Mouse (Mus musculus): ENCODE measurements at regions not wholly inside any gene's neighbourhood (a gene's known extent, or its start where the extent isn't known, plus 50 kb on each side); places are given as distances from the start of the nearest gene placed in this dataset.

- Histone ChIP-seq H3K4me3 (ENCODE audit: low read depth, low read length) (no peak overlapping the region), H3K27ac (ENCODE audit: low read depth, low read length) (no peak overlapping the region), H3K4me1 (ENCODE audit: control insufficient read depth, insufficient read depth, low read length) (peaks cover 3% of the 10 kb centered on the region; the same call in 1 of the 2 replicates), H3K9ac (ENCODE audit: low read depth, low read length) (no peak overlapping the region), H3K27me3 (ENCODE audit: control insufficient read depth, insufficient read depth, low read length) (no peaks in the 10 kb centered on the region), H3K9me3 (replicated peaks; ENCODE audit: control insufficient read depth, low read length) (no peaks in the 10 kb centered on the region), H3K4me2 (no peak overlapping the region), H3K36me3 (ENCODE audit: control insufficient read depth, insufficient read depth, low read length) (no peaks in the 10 kb centered on the region)
- no peak for ATAC-seq (replicated peaks; ENCODE audit: insufficient number of reproducible peaks, low FRiP score, low TSS enrichment)
- WGBS (ENCODE audit: insufficient replicate concordance), result 66% methylated on average over 2 of the region's 2 CpGs
Measured at GRCm38 (mm10) chr12:99113781-99114180, 193.4 kb downstream of the Ttc8 start.

- Histone ChIP-seq H3K4me1 (ENCODE audit: control insufficient read depth, insufficient read depth, low read length) (peaks cover 3% of the 10 kb centered on the region; the same call in 1 of the 2 replicates), H3K27me3 (ENCODE audit: control insufficient read depth, insufficient read depth, low read length) (no peaks in the 10 kb centered on the region), H3K27ac (ENCODE audit: low read depth, low read length) (no peak overlapping the region), H3K9me3 (replicated peaks; ENCODE audit: control insufficient read depth, low read length) (no peaks in the 10 kb centered on the region), H3K4me2 (no peak overlapping the region), H3K9ac (ENCODE audit: low read depth, low read length) (no peak overlapping the region), H3K36me3 (ENCODE audit: control insufficient read depth, insufficient read depth, low read length) (no peaks in the 10 kb centered on the region), H3K4me3 (ENCODE audit: low read depth, low read length) (no peak overlapping the region)
- 44% methylated on average over 7 of the region's 7 CpGs for WGBS (ENCODE audit: insufficient replicate concordance)
- no peak for ATAC-seq (replicated peaks; ENCODE audit: insufficient number of reproducible peaks, low FRiP score, low TSS enrichment)
Measured at GRCm38 (mm10) chr12:99116491-99116890, 196.1 kb downstream of the Ttc8 start.

- WGBS (ENCODE audit: insufficient replicate concordance), result 83% methylated on average over 12 of the region's 12 CpGs
- Histone ChIP-seq H3K4me1 (ENCODE audit: control insufficient read depth, insufficient read depth, low read length) (peaks cover 3% of the 10 kb centered on the region; the same call in 1 of the 2 replicates), H3K4me3 (ENCODE audit: low read depth, low read length) (no peak overlapping the region), H3K9me3 (replicated peaks; ENCODE audit: control insufficient read depth, low read length) (no peaks in the 10 kb centered on the region), H3K4me2 (no peak overlapping the region), H3K9ac (ENCODE audit: low read depth, low read length) (no peak overlapping the region), H3K27ac (ENCODE audit: low read depth, low read length) (no peak overlapping the region), H3K36me3 (ENCODE audit: control insufficient read depth, insufficient read depth, low read length) (no peaks in the 10 kb centered on the region), H3K27me3 (ENCODE audit: control insufficient read depth, insufficient read depth, low read length) (no peaks in the 10 kb centered on the region)
- ATAC-seq (replicated peaks; ENCODE audit: insufficient number of reproducible peaks, low FRiP score, low TSS enrichment), result no peak
Measured at GRCm38 (mm10) chr12:99118381-99119115, 198.2 kb downstream of the Ttc8 start.

DNA sequence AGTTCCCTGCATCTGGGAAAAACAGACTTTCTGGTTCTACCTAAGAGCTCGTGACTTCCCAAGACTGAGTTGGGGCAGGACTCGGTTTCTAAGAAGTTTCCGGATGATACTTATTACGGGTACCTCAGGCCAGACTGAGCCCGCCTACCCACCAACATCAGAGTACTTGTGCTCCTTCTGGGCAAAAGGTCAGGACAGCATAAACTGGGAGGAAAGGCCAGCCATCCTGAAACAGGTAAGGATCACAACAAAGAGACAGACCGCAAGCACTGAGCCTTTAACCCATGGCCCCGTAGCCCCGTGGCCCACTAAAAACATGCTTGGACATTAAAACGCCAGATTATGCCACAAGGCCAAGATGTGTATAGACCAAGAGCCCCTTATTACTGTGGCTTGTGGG, 199.6 kb downstream of the Ttc8 start:
- H3K4me3 ChIP-seq (ENCODE audit: low read depth, low read length), result no peak overlapping the region

GRCm38 (mm10) chr12:99123611-99124495, 203.5 kb downstream of the Ttc8 start:
- 78% methylated on average over 15 of the region's 15 CpGs for WGBS (ENCODE audit: insufficient replicate concordance)
- Histone ChIP-seq H3K9ac (ENCODE audit: low read depth, low read length) (no peak overlapping the region), H3K4me3 (ENCODE audit: low read depth, low read length) (no peak overlapping the region), H3K36me3 (ENCODE audit: control insufficient read depth, insufficient read depth, low read length) (no peaks in the 10 kb centered on the region), H3K4me1 (ENCODE audit: control insufficient read depth, insufficient read depth, low read length) (no peaks in the 10 kb centered on the region), H3K27me3 (ENCODE audit: control insufficient read depth, insufficient read depth, low read length) (no peaks in the 10 kb centered on the region), H3K4me2 (no peak overlapping the region), H3K9me3 (replicated peaks; ENCODE audit: control insufficient read depth, low read length) (no peaks in the 10 kb centered on the region), H3K27ac (ENCODE audit: low read depth, low read length) (no peak overlapping the region)
- ATAC-seq (replicated peaks; ENCODE audit: insufficient number of reproducible peaks, low FRiP score, low TSS enrichment), result no peak

More for the DNA sequence above, 199.6 kb downstream of the Ttc8 start:
- no peak overlapping the region for H3K27ac ChIP-seq (ENCODE audit: low read depth, low read length)
- H3K4me2 ChIP-seq, result no peak overlapping the region
- H3K9ac ChIP-seq (ENCODE audit: low read depth, low read length), result no peak overlapping the region
- H3K27me3 ChIP-seq (ENCODE audit: control insufficient read depth, insufficient read depth, low read length), result no peaks in the 10 kb centered on the region
- H3K4me1 ChIP-seq (ENCODE audit: control insufficient read depth, insufficient read depth, low read length), result peaks cover 3% of the 10 kb centered on the region; the same call in 1 of the 2 replicates
- ATAC-seq (replicated peaks; ENCODE audit: insufficient number of reproducible peaks, low FRiP score, low TSS enrichment), result no peak
- no peaks in the 10 kb centered on the region for H3K9me3 ChIP-seq (replicated peaks; ENCODE audit: control insufficient read depth, low read length)
- 88% methylated on average over 9 of the region's 9 CpGs for WGBS (ENCODE audit: insufficient replicate concordance)
- H3K36me3 ChIP-seq (ENCODE audit: control insufficient read depth, insufficient read depth, low read length), result no peaks in the 10 kb centered on the region

DNA sequence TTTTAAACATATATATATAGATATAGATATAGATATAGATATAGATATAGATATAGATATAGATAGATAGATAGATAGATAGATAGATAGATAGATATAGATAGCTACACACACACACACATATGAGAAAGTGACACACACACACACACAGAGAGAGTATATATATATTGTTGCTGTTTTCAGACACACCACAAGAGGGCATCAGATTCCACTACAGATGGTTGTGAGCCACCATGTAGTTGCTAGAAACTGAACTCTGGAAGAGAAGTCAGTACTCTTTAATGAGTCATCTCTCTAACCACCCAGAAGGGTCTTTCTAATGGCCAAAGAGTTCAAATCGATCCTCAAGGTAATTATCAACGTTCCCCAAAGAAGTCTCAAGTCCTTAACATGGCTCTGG, 205.8 kb downstream of the Ttc8 start:
- no peak overlapping the region for H3K4me2 ChIP-seq
- H3K4me1 ChIP-seq (ENCODE audit: control insufficient read depth, insufficient read depth, low read length), result no peaks in the 10 kb centered on the region
- ATAC-seq (replicated peaks; ENCODE audit: insufficient number of reproducible peaks, low FRiP score, low TSS enrichment), result no peak
- no peaks in the 10 kb centered on the region for H3K36me3 ChIP-seq (ENCODE audit: control insufficient read depth, insufficient read depth, low read length)
- 93% methylated on average over 2 of the region's 2 CpGs for WGBS (ENCODE audit: insufficient replicate concordance)
- no peaks in the 10 kb centered on the region for H3K27me3 ChIP-seq (ENCODE audit: control insufficient read depth, insufficient read depth, low read length)
- no peak overlapping the region for H3K27ac ChIP-seq (ENCODE audit: low read depth, low read length)
- H3K9ac ChIP-seq (ENCODE audit: low read depth, low read length), result no peak overlapping the region
- no peak overlapping the region for H3K4me3 ChIP-seq (ENCODE audit: low read depth, low read length)
- H3K9me3 ChIP-seq (replicated peaks; ENCODE audit: control insufficient read depth, low read length), result no peaks in the 10 kb centered on the region

Data from heart, embryonic 11.5 days (tissue).